Mouse (Mus musculus): ENCODE results near the gene Ccdc36.

DNA sequence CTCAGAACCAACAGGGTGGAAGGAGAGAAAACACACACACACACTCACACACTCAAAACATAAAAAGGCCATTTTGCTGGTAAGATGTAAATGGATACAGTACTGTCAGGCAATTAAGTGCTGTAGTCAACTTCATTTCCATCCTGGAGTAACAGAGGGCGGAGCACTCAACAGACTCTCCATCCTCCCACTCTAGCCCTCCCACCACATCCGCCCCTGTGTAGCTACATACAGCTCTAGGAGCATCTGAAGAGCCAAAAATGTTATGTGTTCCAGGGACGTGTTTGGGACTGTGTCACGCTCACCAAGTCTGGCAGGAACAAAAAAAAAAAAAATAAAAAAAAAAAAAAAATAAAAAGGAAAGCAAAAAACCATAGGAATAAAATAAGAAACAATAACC is 25.2 kb downstream of the Ccdc36 start:
- TF ChIP-seq CTCF (IDR thresholded peaks at IDR 0.05; ENCODE audit: low read depth) (no peak), EP300 (IDR thresholded peaks at IDR 0.05; ENCODE audit: low read depth) (no peak)
